Mouse (Mus musculus): ENCODE measurements around the gene Armc7.

DNA sequence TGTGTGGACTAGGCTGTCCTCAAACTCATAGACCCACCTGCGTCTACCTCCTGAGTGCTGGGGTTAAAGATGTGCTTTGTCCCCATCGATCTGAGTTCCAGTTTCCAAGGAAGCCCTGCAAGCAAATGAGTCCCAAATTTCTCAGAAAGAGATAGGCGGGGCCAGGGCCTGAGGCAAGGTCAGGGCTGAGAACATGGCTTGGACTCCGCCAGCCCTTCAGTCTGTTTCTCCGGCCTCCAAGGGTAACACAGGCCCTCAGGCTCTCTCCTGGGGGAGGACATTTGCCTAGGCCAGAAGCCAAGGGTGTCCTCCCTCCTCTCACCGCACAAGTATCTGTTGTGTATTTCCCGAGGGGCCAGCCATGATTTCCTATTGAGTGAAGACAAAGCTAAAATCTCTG, 3.3 kb upstream of the Armc7 start:
- no peak for TF ChIP-seq POLR2A (IDR thresholded peaks at IDR 0.05; ENCODE audit: borderline replicate concordance, extremely low read depth, low read depth, low read length)
- no peak for TF ChIP-seq CTCF (IDR thresholded peaks at IDR 0.05; ENCODE audit: insufficient read depth, low read length)
